Mouse (Mus musculus): Measurements from ENCODE around the gene Tmem161b. TPM values are rescaled to one million over a fixed set of nuclear protein-coding genes. Genes with fewer than 3 reads are reported as not detected.
"Not testable (repeated sequence)": the region's sequence is repeated elsewhere in the genome, so short reads cannot be mapped to it uniquely, and the experiment has no call there.

The Tmem161b gene
- polyA plus RNA-seq, 1 experiment, result 9.3 TPM

GRCm38 (mm10) chr13:84238184-84238583, 16.1 kb downstream of the Tmem161b start:
- TF ChIP-seq CTCF (conservative IDR thresholded peaks at IDR 0.05; ENCODE audit: insufficient read depth, insufficient read length, low read depth, low read length), result no peak
- no peak for TF ChIP-seq POLR2A (IDR thresholded peaks at IDR 0.05; ENCODE audit: low read depth, low read length)
- peaks cover 3% of the 10 kb centered on the region; the same call in 1 of the 2 replicates for H3K4me1 ChIP-seq (ENCODE audit: control insufficient read depth, insufficient read depth, low read length)
- no peak overlapping the region for H3K4me3 ChIP-seq (ENCODE audit: insufficient read depth, low read depth, low read length)
- no peak overlapping the region for H3K27ac ChIP-seq (ENCODE audit: insufficient read depth, low read depth, low read length)
- no peaks in the 10 kb centered on the region for H3K36me3 ChIP-seq (ENCODE audit: control insufficient read depth, insufficient read depth, low read length)
- no peak for DNase-seq
- no peaks in the 10 kb centered on the region for H3K27me3 ChIP-seq (replicated peaks; ENCODE audit: control insufficient read depth, insufficient read depth, low read length)

- TF ChIP-seq POLR2A (IDR thresholded peaks at IDR 0.05; ENCODE audit: low read depth, low read length), result no peak
- no peak for TF ChIP-seq CTCF (conservative IDR thresholded peaks at IDR 0.05; ENCODE audit: insufficient read depth, insufficient read length, low read depth, low read length)
- H3K27ac ChIP-seq (ENCODE audit: insufficient read depth, low read depth, low read length), result no peak overlapping the region
- DNase-seq, result no peak
- H3K4me3 ChIP-seq (ENCODE audit: insufficient read depth, low read depth, low read length), result no peak overlapping the region
- 53% methylated on average over 3 of the region's 3 CpGs for WGBS
- H3K27me3 ChIP-seq (replicated peaks; ENCODE audit: control insufficient read depth, insufficient read depth, low read length), result no peaks in the 10 kb centered on the region
- no peaks in the 10 kb centered on the region for H3K36me3 ChIP-seq (ENCODE audit: control insufficient read depth, insufficient read depth, low read length)
- H3K4me1 ChIP-seq (ENCODE audit: control insufficient read depth, insufficient read depth, low read length), result peaks cover 4% of the 10 kb centered on the region; the same call in 1 of the 2 replicates
These were observed 26.0 kb downstream of the Tmem161b start for GRCm38 (mm10) chr13:84248065-84248464.

GRCm38 (mm10) chr13:84251295-84251694, 29.2 kb downstream of the Tmem161b start:
- Histone ChIP-seq H3K27me3 (replicated peaks; ENCODE audit: control insufficient read depth, insufficient read depth, low read length) (no peaks in the 10 kb centered on the region), H3K4me3 (ENCODE audit: insufficient read depth, low read depth, low read length) (no peak overlapping the region), H3K27ac (ENCODE audit: insufficient read depth, low read depth, low read length) (peak overlapping the region; percentile 41), H3K4me1 (ENCODE audit: control insufficient read depth, insufficient read depth, low read length) (peaks cover 4% of the 10 kb centered on the region; the same call in 1 of the 2 replicates), H3K36me3 (ENCODE audit: control insufficient read depth, insufficient read depth, low read length) (no peaks in the 10 kb centered on the region)
- 69% methylated on average over 5 of the region's 5 CpGs for WGBS
- TF ChIP-seq POLR2A (IDR thresholded peaks at IDR 0.05; ENCODE audit: low read depth, low read length) (no peak), CTCF (conservative IDR thresholded peaks at IDR 0.05; ENCODE audit: insufficient read depth, insufficient read length, low read depth, low read length) (no peak)
- no peak for DNase-seq

DNA sequence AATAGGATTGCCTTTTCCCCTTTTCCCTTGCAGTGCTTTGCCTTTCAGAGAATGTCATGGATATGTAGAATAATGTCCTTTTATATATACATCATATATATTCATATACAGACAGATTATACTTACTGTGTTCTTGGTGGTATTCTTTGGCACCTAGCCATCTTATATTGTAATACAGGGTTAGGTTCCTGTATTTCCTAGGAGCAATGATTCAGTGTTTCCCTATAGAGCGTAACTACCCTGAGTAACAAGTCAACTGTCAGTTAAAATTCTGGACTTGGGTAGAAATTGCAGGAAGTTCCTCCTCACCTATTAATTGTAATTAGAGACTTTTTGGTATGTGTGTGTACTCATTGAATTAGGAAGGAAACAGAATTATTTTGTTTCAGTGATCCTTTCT, 33.0 kb downstream of the Tmem161b start:
- H3K36me3 ChIP-seq (ENCODE audit: control insufficient read depth, insufficient read depth, low read length), result peaks cover under 1% of the 10 kb centered on the region; the same call in 1 of the 2 replicates
- 96% methylated on average over 1 of the region's 1 CpGs for WGBS
- no peak for DNase-seq
- no peaks in the 10 kb centered on the region for H3K27me3 ChIP-seq (replicated peaks; ENCODE audit: control insufficient read depth, insufficient read depth, low read length)
- peaks cover 4% of the 10 kb centered on the region; the same call in 1 of the 2 replicates for H3K4me1 ChIP-seq (ENCODE audit: control insufficient read depth, insufficient read depth, low read length)
- H3K4me3 ChIP-seq (ENCODE audit: insufficient read depth, low read depth, low read length), result no peak overlapping the region
- TF ChIP-seq POLR2A (IDR thresholded peaks at IDR 0.05; ENCODE audit: low read depth, low read length) (no peak), CTCF (conservative IDR thresholded peaks at IDR 0.05; ENCODE audit: insufficient read depth, insufficient read length, low read depth, low read length) (no peak)
- H3K27ac ChIP-seq (ENCODE audit: insufficient read depth, low read depth, low read length), result no peak overlapping the region

DNA sequence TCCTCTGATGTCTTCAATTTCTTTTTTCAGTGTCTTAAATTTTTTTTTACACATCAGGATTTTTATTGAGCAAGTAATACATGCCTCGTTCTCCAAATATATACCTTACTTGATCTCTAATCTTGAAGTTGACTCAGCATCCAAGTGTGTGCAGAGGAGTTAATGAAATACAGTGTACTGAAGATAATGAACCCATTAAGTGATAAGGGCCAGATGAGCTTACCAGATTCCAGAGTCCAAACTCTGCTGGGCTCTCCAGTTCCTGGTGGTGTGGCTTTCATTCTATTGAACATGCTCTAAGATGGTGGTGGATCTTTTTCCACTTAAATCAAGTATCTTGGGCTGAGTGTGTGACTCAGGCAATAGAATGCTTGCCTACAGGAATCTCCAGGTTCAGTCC, 42.3 kb downstream of the Tmem161b start:
- DNase-seq; H3K27ac ChIP-seq (ENCODE audit: insufficient read depth, low read depth, low read length); H3K4me1 ChIP-seq (ENCODE audit: control insufficient read depth, insufficient read depth, low read length); H3K36me3 ChIP-seq (ENCODE audit: control insufficient read depth, insufficient read depth, low read length); H3K4me3 ChIP-seq (ENCODE audit: insufficient read depth, low read depth, low read length); H3K27me3 ChIP-seq (replicated peaks; ENCODE audit: control insufficient read depth, insufficient read depth, low read length): not testable (repeated sequence)
- 94% methylated on average over 1 of the region's 1 CpGs for whole genome bisulfite sequencing

- H3K27ac ChIP-seq (ENCODE audit: insufficient read depth, low read depth, low read length), result no peak overlapping the region
- no peaks in the 10 kb centered on the region for H3K27me3 ChIP-seq (replicated peaks; ENCODE audit: control insufficient read depth, insufficient read depth, low read length)
- WGBS, result 96% methylated on average over 5 of the region's 5 CpGs
- H3K4me1 ChIP-seq (ENCODE audit: control insufficient read depth, insufficient read depth, low read length), result no peaks in the 10 kb centered on the region
- DNase-seq, result no peak
- no peak overlapping the region for H3K4me3 ChIP-seq (ENCODE audit: insufficient read depth, low read depth, low read length)
- TF ChIP-seq CTCF (conservative IDR thresholded peaks at IDR 0.05; ENCODE audit: insufficient read depth, insufficient read length, low read depth, low read length), result no peak
- TF ChIP-seq POLR2A (IDR thresholded peaks at IDR 0.05; ENCODE audit: low read depth, low read length), result no peak
- no peaks in the 10 kb centered on the region for H3K36me3 ChIP-seq (ENCODE audit: control insufficient read depth, insufficient read depth, low read length)
These were observed 54.1 kb downstream of the Tmem161b start for GRCm38 (mm10) chr13:84276246-84276645.

DNA sequence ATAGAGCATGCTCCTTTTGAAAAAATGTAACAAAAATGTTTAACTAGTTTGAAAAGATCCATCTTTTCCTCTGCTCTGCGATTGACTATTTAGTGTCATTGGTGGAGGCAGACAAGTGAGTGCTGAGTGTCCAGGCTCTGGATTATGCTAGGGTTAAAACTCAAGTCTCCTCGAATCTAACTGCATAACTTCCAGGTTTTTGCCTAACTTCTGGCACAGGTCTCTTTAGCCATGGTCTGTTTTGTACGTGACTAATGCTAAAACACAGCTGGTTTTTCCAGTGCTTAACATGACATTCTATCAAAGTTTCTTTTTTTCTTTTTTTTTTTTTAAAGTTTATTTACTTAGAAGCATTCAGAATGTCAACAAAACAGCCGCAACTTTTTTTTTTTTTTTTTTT, 58.3 kb downstream of the Tmem161b start:
- H3K36me3 ChIP-seq (ENCODE audit: control insufficient read depth, insufficient read depth, low read length), result peaks cover 4% of the 10 kb centered on the region; the same call in 1 of the 2 replicates
- no peak for DNase-seq
- H3K4me3 ChIP-seq (ENCODE audit: insufficient read depth, low read depth, low read length), result no peak overlapping the region
- WGBS, result 90% methylated on average over 4 of the region's 4 CpGs
- TF ChIP-seq CTCF (conservative IDR thresholded peaks at IDR 0.05; ENCODE audit: insufficient read depth, insufficient read length, low read depth, low read length) (no peak), POLR2A (IDR thresholded peaks at IDR 0.05; ENCODE audit: low read depth, low read length) (no peak)
- no peaks in the 10 kb centered on the region for H3K4me1 ChIP-seq (ENCODE audit: control insufficient read depth, insufficient read depth, low read length)
- H3K27me3 ChIP-seq (replicated peaks; ENCODE audit: control insufficient read depth, insufficient read depth, low read length), result no peaks in the 10 kb centered on the region
- no peak overlapping the region for H3K27ac ChIP-seq (ENCODE audit: insufficient read depth, low read depth, low read length)

DNA sequence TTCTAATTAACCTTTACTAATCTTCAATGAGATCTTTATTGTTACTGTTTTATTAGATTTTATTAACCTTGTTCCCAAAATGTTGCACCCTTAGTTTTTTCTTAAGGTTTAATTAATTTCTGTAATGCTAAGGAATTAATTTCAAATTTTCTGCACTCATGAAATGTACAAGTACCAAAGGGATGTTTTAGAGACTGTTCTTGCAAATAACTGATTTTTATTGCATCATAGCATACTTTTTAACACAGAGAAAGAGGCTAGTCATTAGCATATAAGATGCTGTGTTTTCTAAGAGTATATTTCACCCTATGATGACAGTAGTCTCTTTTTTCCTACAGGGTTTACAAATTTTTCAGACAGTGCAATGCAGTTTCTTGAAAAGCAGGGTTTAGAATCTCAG, 60.9 kb downstream of the Tmem161b start:
- TF ChIP-seq POLR2A (IDR thresholded peaks at IDR 0.05; ENCODE audit: low read depth, low read length), result no peak
- no peak for TF ChIP-seq CTCF (conservative IDR thresholded peaks at IDR 0.05; ENCODE audit: insufficient read depth, insufficient read length, low read depth, low read length)
- no peaks in the 10 kb centered on the region for H3K4me1 ChIP-seq (ENCODE audit: control insufficient read depth, insufficient read depth, low read length)
- no peak for DNase-seq
- H3K36me3 ChIP-seq (ENCODE audit: control insufficient read depth, insufficient read depth, low read length), result peaks cover 4% of the 10 kb centered on the region; the same call in 1 of the 2 replicates
- no peak overlapping the region for H3K27ac ChIP-seq (ENCODE audit: insufficient read depth, low read depth, low read length)
- no peaks in the 10 kb centered on the region for H3K27me3 ChIP-seq (replicated peaks; ENCODE audit: control insufficient read depth, insufficient read depth, low read length)
- no peak overlapping the region for H3K4me3 ChIP-seq (ENCODE audit: insufficient read depth, low read depth, low read length)

Data from kidney, adult 2 months (tissue).